Mouse (Mus musculus) hindbrain, postnatal 0 days (tissue): ENCODE measurements around the gene Cfd. TPM values are rescaled to one million over a fixed set of nuclear protein-coding genes. Genes with fewer than 3 reads are reported as not detected.
A peak's percentile ranks its signal among the peaks of the same experiment; 100 is the strongest.

Source experiments
- ATAC-seq: fragments of 200-750 bp; cut with Nextera tagmentation; 2 replicates; pipeline ENCODE4 v1.8.0; 2017; ENCODE audit warnings: mild to moderate bottlenecking, moderate TSS enrichment, moderate library complexity
- DNase-seq: peaks from one replicate; pipeline ENCODE4 v3.0.0-alpha.2; 2015; ENCODE audit warnings: low spot score
- H3K27ac ChIP-seq: fragments of 300-500 bp; sonication (generic); 2 replicates; pipeline ENCODE4 v1.5.1; 2014; ENCODE audit warnings: mild to moderate bottlenecking
- H3K27me3 ChIP-seq: fragments of 300-500 bp; sonication (generic); 2 replicates; pipeline ENCODE4 v1.6.1; 2014; ENCODE audit warnings: low read length, mixed read lengths; ENCODE audit not compliant: insufficient read depth
- H3K36me3 ChIP-seq: fragments of 300-500 bp; sonication (generic); 2 replicates; pipeline ENCODE4 v1.6.1; 2014; ENCODE audit warnings: low read length, mixed read lengths; ENCODE audit not compliant: insufficient read depth
- H3K4me1 ChIP-seq: fragments of 300-500 bp; sonication (generic); 2 replicates; pipeline ENCODE4 v1.6.1; 2014; ENCODE audit warnings: antibody characterized with exemption, low read length, mixed read lengths; ENCODE audit not compliant: insufficient read depth
- H3K4me2 ChIP-seq: fragments of 300-500 bp; sonication (generic); 2 replicates; pipeline ENCODE4 v1.6.1; 2014; ENCODE audit warnings: low read depth, mild to moderate bottlenecking, low read length, moderate library complexity, mixed read lengths
- H3K4me3 ChIP-seq: fragments of 300-500 bp; sonication (generic); 2 replicates; pipeline ENCODE4 v1.5.1; 2014; ENCODE audit warnings: low read length
- H3K9ac ChIP-seq: fragments of 300-500 bp; sonication (generic); replicated peaks from 2 replicates; pipeline ENCODE4 v1.6.1; 2014; ENCODE audit warnings: mild to moderate bottlenecking, low read length, moderate library complexity, mixed read lengths
- H3K9me3 ChIP-seq: fragments of 300-500 bp; sonication (generic); 2 replicates; pipeline ENCODE4 v1.6.1; 2016; ENCODE audit warnings: low read length, mixed read lengths
- CTCF ChIP-seq: IDR thresholded peaks from 2 replicates; pipeline ENCODE4 v1.5.1; 2016; ENCODE audit warnings: antibody characterized with exemption, control low read depth, low read depth
- WGBS: fragments of 180-500 bp; shearing (Covaris S2); extraction: QIAGEN DNeasy Blood & Tissue Kit; methylation state at CpG from one replicate; pipeline ENCODE4 v1.1.7; 2014; 5-methylcytosine and 5-hydroxymethylcytosine counted together
- polyA plus RNA-seq: library from polyadenylated mRNA; unstranded; fragments of >200 nt; fragmentation: Nextera tagmentation; extraction: Ambion mirVana; gene quantifications from 2 replicates; pipeline ENCODE4 v1.2.1, GENCODE M21; 2015
- total RNA-seq: library from RNA; depleted of rRNA; stranded (reverse); fragments of >200 nt; gene quantifications from 2 replicates; pipeline ENCODE4 v1.2.3, GENCODE M21; 2014

Cfd gene
- total and polyA plus RNA-seq, 2 experiments from 2014 or later = not detected

DNA sequence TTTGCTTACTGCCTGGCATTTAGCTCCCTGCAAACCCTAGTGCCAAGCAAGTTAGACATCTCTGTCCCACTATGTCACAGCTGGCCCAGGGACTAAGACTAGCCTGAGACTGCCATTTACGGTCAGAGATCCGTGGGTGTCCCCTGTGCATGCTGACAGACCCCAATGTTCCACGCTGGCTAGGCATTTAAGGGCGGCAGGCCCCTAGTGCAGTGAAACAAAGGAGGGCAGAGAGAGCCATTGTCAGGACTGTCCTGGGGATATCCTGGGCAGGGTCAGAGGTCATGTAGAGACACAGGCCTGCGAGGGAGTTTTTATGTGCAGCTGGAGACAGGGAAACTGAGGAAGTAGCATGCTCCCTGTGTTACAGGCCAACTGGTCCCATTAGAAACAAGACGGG, 43.2 kb downstream of the Cfd start:
- no peaks in the 10 kb centered on the region for H3K9me3 ChIP-seq
- TF ChIP-seq CTCF = no peak
- DNase-seq = no peak
- peak overlapping the region; percentile 48 for H3K27ac ChIP-seq
- ATAC-seq = no peak
- H3K27me3 ChIP-seq = no peaks in the 10 kb centered on the region
- no peak overlapping the region for H3K4me2 ChIP-seq
- H3K36me3 ChIP-seq = no peaks in the 10 kb centered on the region
- H3K4me1 ChIP-seq = peaks cover 10% of the 10 kb centered on the region
- H3K4me3 ChIP-seq = no peak overlapping the region
- no peak overlapping the region for H3K9ac ChIP-seq
- WGBS = 23% methylated on average over 6 of the region's 6 CpGs

GRCm38 (mm10) chr10:79934272-79934721, 43.6 kb downstream of the Cfd start:
- H3K36me3 ChIP-seq = no peaks in the 10 kb centered on the region
- WGBS = 31% methylated on average over 13 of the region's 13 CpGs
- no peaks in the 10 kb centered on the region for H3K27me3 ChIP-seq
- H3K4me2 ChIP-seq = no peak overlapping the region
- DNase-seq = peak; percentile 87
- H3K4me1 ChIP-seq = peaks cover 10% of the 10 kb centered on the region
- TF ChIP-seq CTCF = no peak
- H3K4me3 ChIP-seq = no peak overlapping the region
- H3K27ac ChIP-seq = peak overlapping the region; percentile 48
- peak; percentile 89 for ATAC-seq
- no peaks in the 10 kb centered on the region for H3K9me3 ChIP-seq
- H3K9ac ChIP-seq = no peak overlapping the region

GRCm38 (mm10) chr10:79934794-79935569, 44.3 kb downstream of the Cfd start:
- no peak overlapping the region for H3K9ac ChIP-seq
- no peak for TF ChIP-seq CTCF
- 0 out of 2 replicates have a peak overlapping the region, but pooled peaks have one; percentile 48 for H3K27ac ChIP-seq
- no peaks in the 10 kb centered on the region for H3K27me3 ChIP-seq
- ATAC-seq (no peak), DNase-seq (no peak)
- H3K36me3 ChIP-seq = no peaks in the 10 kb centered on the region
- H3K4me1 ChIP-seq = peaks cover 10% of the 10 kb centered on the region
- no peaks in the 10 kb centered on the region for H3K9me3 ChIP-seq
- no peak overlapping the region for H3K4me2 ChIP-seq
- WGBS = 79% methylated on average over 16 of the region's 16 CpGs
- no peak overlapping the region for H3K4me3 ChIP-seq

GRCm38 (mm10) chr10:79936284-79936910, 45.7 kb downstream of the Cfd start:
- DNase-seq (no peak), ATAC-seq (no peak)
- 50% methylated on average over 10 of the region's 10 CpGs for WGBS
- Histone ChIP-seq H3K9me3 (no peaks in the 10 kb centered on the region), H3K27ac (no peak overlapping the region; the same call in 1 of the 2 replicates), H3K4me3 (no peak overlapping the region), H3K36me3 (no peaks in the 10 kb centered on the region), H3K4me2 (no peak overlapping the region), H3K9ac (no peak overlapping the region), H3K4me1 (peaks cover 10% of the 10 kb centered on the region), H3K27me3 (no peaks in the 10 kb centered on the region)
- TF ChIP-seq CTCF = no peak

GRCm38 (mm10) chr10:79936911-79937441, 46.3 kb downstream of the Cfd start:
- WGBS = 31% methylated on average over 27 of the region's 27 CpGs
- no peak overlapping the region for H3K4me3 ChIP-seq
- peaks cover 10% of the 10 kb centered on the region for H3K4me1 ChIP-seq
- TF ChIP-seq CTCF = no peak
- no peaks in the 10 kb centered on the region for H3K27me3 ChIP-seq
- no peaks in the 10 kb centered on the region for H3K36me3 ChIP-seq
- ATAC-seq (no peak), DNase-seq (peak; percentile 42)
- no peak overlapping the region; the same call in 1 of the 2 replicates for H3K27ac ChIP-seq
- H3K4me2 ChIP-seq = peak overlapping the region; percentile 39
- 0 out of 2 replicates have a peak overlapping the region, but pooled peaks have one; percentile 22 for H3K9ac ChIP-seq
- H3K9me3 ChIP-seq = no peaks in the 10 kb centered on the region

DNA sequence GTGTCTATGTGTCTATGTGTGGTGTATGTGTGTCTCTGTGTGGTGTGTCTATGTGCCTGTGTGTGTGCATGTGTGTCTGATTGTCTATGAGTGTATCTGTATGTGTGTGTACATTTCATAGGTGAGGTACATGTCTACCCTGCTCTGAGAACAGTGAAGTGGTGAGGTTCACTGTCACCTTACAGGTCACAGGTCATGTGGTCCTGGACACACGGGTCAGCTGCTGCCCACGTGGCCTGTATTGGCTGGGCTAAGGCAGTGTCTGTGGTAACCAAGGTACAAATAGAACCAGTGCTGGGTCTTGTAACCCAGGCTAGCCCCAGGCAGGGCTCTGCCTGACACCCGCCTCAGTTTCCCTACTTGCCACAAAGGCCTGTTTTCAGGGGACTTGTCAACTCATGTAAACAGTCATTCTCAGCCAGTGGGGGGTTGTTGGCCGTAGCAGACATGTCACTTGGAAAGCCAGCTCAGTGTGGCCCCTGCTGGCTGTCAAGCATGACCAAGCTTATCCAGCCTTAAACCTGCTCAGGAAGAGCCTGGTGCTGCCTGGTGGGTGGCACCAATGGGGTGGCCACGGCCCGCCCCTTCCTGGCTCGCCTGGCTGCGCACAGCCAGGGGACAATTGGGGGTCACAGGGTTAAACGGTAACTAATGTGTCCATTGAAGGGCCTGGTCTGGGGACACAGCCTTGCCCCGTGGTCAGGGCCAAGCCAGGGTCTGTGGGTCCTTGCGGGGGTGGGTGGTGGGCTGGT, 47.3 kb downstream of the Cfd start:
- H3K36me3 ChIP-seq = no peaks in the 10 kb centered on the region
- no peaks in the 10 kb centered on the region for H3K27me3 ChIP-seq
- no peak overlapping the region for H3K27ac ChIP-seq
- H3K4me2 ChIP-seq = no peak overlapping the region
- no peak for TF ChIP-seq CTCF
- H3K9me3 ChIP-seq = no peaks in the 10 kb centered on the region
- DNase-seq (no peak), ATAC-seq (no peak)
- WGBS = 39% methylated on average over 11 of the region's 11 CpGs
- no peak overlapping the region for H3K9ac ChIP-seq
- H3K4me3 ChIP-seq = no peak overlapping the region
- H3K4me1 ChIP-seq = peaks cover 5% of the 10 kb centered on the region
